Mouse (Mus musculus): ENCODE measurements around the gene Fads1.

DNA sequence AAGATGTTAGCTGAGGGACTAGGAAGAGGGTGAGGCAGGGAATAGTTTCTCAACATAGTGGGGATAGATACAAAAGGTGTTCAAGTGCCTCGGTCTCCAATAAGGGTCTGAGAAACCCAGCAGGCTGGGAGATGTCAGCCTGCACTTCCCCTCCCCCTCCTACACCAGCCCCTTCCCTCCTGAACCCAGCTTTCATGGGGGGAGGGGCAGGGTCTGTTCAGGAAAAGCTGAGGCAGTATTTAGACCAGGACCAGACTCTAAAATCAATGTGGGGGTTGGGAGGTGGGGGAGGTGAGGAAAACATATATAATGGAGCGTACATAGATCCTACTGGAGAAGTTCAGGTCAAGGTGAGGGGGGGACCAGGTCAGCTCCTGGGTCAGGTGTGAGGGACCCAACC is 56.7 kb downstream of the Fads1 start:
- TF ChIP-seq CTCF (IDR thresholded peaks at IDR 0.05; ENCODE audit: low read depth) (no peak), EP300 (optimal IDR thresholded peaks at IDR 0.05) (no peak)

Data from stomach, postnatal 0 days (tissue).